Mouse (Mus musculus): ENCODE results near the gene Nup160.

GRCm38 (mm10) chr2:90660947-90661346 is 16.1 kb upstream of the Nup160 start:
- TF ChIP-seq POLR2A (IDR thresholded peaks at IDR 0.05; ENCODE audit: borderline replicate concordance, extremely low read depth, insufficient read depth, insufficient read length, poor library complexity, severe bottlenecking) (no peak), CTCF (IDR thresholded peaks at IDR 0.05; ENCODE audit: borderline replicate concordance, extremely low read depth, insufficient read depth, insufficient read length) (no peak)

Measured in brain, embryonic 14.5 days (tissue).